In genomic region chr11:77947860-77948259, GRCm38 (mm10) we compare ENCODE assay signal across 13 mouse cellular contexts. TPM values are rescaled to one million over a fixed set of nuclear protein-coding genes. Genes with fewer than 3 reads are reported as not detected.
DNase-seq lines count a peak whose midpoint lies in the region; ATAC-seq lines count a peak whose summit lies in the region.
"Had no signal": no experiment of that assay in that cellular context is flagged by ENCODE, and none has a peak within 500 bp of the region (broad histone marks: within the 10 kb centered on the region; RNA-seq: fewer than 3 reads in every experiment).

No protein-coding gene starts in this region.

- DNase-seq in ES-CJ7 (ENCODE audit: low read depth, low spot score) = peak; percentile 98
- DNase-seq in embryonic facial prominence, embryonic 11.5 days (ENCODE audit: low spot score) = peak; percentile 49
- DNase-seq in hindbrain, embryonic 11.5 days (ENCODE audit: low spot score) = peak; percentile 60
- no peak for DNase-seq in adrenal gland, postnatal 10 days
- DNase-seq in layer of hippocampus, postnatal 36 days = no peak
- no peak for DNase-seq in cerebellum, adult 11-12 months
- DNase-seq in left cerebral cortex, adult 8-10 months (ENCODE audit: low spot score in 2 of 2) = no peak
- DNase-seq: lung, adult 2 months; right cerebral cortex, postnatal 4 days had no signal

- no peaks in the 10 kb centered on the region for H3K36me3 ChIP-seq in embryonic facial prominence, embryonic 11.5 days (replicated peaks; ENCODE audit: control insufficient read depth, insufficient read depth, low read depth, low read length)
- no peaks in the 10 kb centered on the region for H3K36me3 ChIP-seq in hindbrain, embryonic 11.5 days (ENCODE audit: control insufficient read depth, insufficient read depth, low read length)
- H3K36me3 ChIP-seq in midbrain, embryonic 13.5 days = no peaks in the 10 kb centered on the region
- H3K36me3 ChIP-seq: heart, embryonic 10.5 days had no signal

- ATAC-seq in embryonic facial prominence, embryonic 11.5 days (replicated peaks; ENCODE audit: insufficient number of reproducible peaks, low FRiP score, low TSS enrichment, low read depth) = peak; percentile 75
- peak; percentile 74 for ATAC-seq in hindbrain, embryonic 11.5 days (ENCODE audit: low FRiP score)
- ATAC-seq in midbrain, embryonic 13.5 days = peak; percentile 79
- ATAC-seq: activated CD4-positive, CD25-positive, alpha-beta regulatory T cell, adult 4 months; intestine, postnatal 0 days had no signal

- 0 out of 2 replicates have a peak overlapping the region, but pooled peaks have one; percentile 9 for H3K9ac ChIP-seq in embryonic facial prominence, embryonic 11.5 days (replicated peaks; ENCODE audit: low read length)
- no peak overlapping the region for H3K9ac ChIP-seq in hindbrain, embryonic 11.5 days (ENCODE audit: low read depth, low read length)
- no peak overlapping the region; the same call in 1 of the 2 replicates for H3K9ac ChIP-seq in midbrain, embryonic 13.5 days (replicated peaks)

- H3K4me2 ChIP-seq in embryonic facial prominence, embryonic 11.5 days (ENCODE audit: low read depth, low read length) = no peak overlapping the region
- H3K4me2 ChIP-seq in hindbrain, embryonic 11.5 days (replicated peaks; ENCODE audit: low read depth, low read length) = 0 out of 2 replicates have a peak overlapping the region, but pooled peaks have one; percentile 13
- peak overlapping the region; percentile 37 for H3K4me2 ChIP-seq in midbrain, embryonic 13.5 days (replicated peaks)

- 4% methylated on average over 9 of the region's 9 CpGs for WGBS in embryonic facial prominence, embryonic 11.5 days
- 4% methylated on average over 9 of the region's 9 CpGs for WGBS in hindbrain, embryonic 11.5 days
- 6% methylated on average over 9 of the region's 9 CpGs for WGBS in midbrain, embryonic 13.5 days

- no peak overlapping the region for H3K4me3 ChIP-seq in embryonic facial prominence, embryonic 11.5 days (ENCODE audit: low read depth, low read length)
- no peak overlapping the region for H3K4me3 ChIP-seq in hindbrain, embryonic 11.5 days (ENCODE audit: low read depth, low read length)
- no peak overlapping the region for H3K4me3 ChIP-seq in midbrain, embryonic 13.5 days (replicated peaks)
- H3K4me3 ChIP-seq: heart, embryonic 10.5 days had no signal

- no peak overlapping the region for H3K27ac ChIP-seq in embryonic facial prominence, embryonic 11.5 days (replicated peaks; ENCODE audit: low read depth, low read length)
- peak overlapping the region; percentile 7; the same call in 1 of the 2 replicates for H3K27ac ChIP-seq in hindbrain, embryonic 11.5 days (ENCODE audit: low read depth, low read length)
- H3K27ac ChIP-seq in midbrain, embryonic 13.5 days = 0 out of 2 replicates have a peak overlapping the region, but pooled peaks have one; percentile 25
- H3K27ac ChIP-seq: heart, embryonic 10.5 days had no signal

- H3K9me3 ChIP-seq in embryonic facial prominence, embryonic 11.5 days (replicated peaks; ENCODE audit: control insufficient read depth, low read length) = no peaks in the 10 kb centered on the region
- no peaks in the 10 kb centered on the region for H3K9me3 ChIP-seq in hindbrain, embryonic 11.5 days (ENCODE audit: control insufficient read depth, low read length)
- no peaks in the 10 kb centered on the region for H3K9me3 ChIP-seq in midbrain, embryonic 13.5 days
- H3K9me3 ChIP-seq: heart, embryonic 10.5 days had no signal

- no peaks in the 10 kb centered on the region for H3K4me1 ChIP-seq in embryonic facial prominence, embryonic 11.5 days (ENCODE audit: control insufficient read depth, insufficient read depth, low read length)
- H3K4me1 ChIP-seq in hindbrain, embryonic 11.5 days (replicated peaks; ENCODE audit: control insufficient read depth, insufficient read depth, low read length) = peaks cover 7% of the 10 kb centered on the region; the same call in 1 of the 2 replicates
- H3K4me1 ChIP-seq in midbrain, embryonic 13.5 days (replicated peaks) = peaks cover 39% of the 10 kb centered on the region

- peaks cover 4% of the 10 kb centered on the region; the same call in 1 of the 2 replicates for H3K27me3 ChIP-seq in embryonic facial prominence, embryonic 11.5 days (ENCODE audit: control insufficient read depth, insufficient read depth, low read length)
- peaks cover 18% of the 10 kb centered on the region for H3K27me3 ChIP-seq in hindbrain, embryonic 11.5 days (ENCODE audit: control insufficient read depth, insufficient read depth, low read length)
- peaks cover 46% of the 10 kb centered on the region for H3K27me3 ChIP-seq in midbrain, embryonic 13.5 days

RNA-seq across cellular contexts. Expression of gene Sez6, which starts 17.3 kb away (rescaled TPM):
- polyA plus RNA-seq in embryonic facial prominence, embryonic 11.5 days (2014; fragmentation: Nextera tagmentation; extraction: Ambion mirVana) = 1.5 and 2.1 TPM in 2 replicates
- 13.3 TPM in 2 replicates for polyA plus RNA-seq in hindbrain, embryonic 11.5 days (2014; fragmentation: Nextera tagmentation; extraction: Ambion mirVana)
- 118 TPM in 2 replicates for polyA plus RNA-seq in midbrain, embryonic 13.5 days (2015; fragmentation: Nextera tagmentation; extraction: Ambion mirVana)
- total RNA-seq in adrenal gland, postnatal 10 days (2021) = 1 to 10 TPM; 2.5 to 3.6 TPM
- total RNA-seq in layer of hippocampus, postnatal 36 days (2021) = 100 to 1,000 TPM; 148 to 153 TPM
- total RNA-seq in left cerebral cortex, adult 8-10 months (2022) = 100 to 1,000 TPM; 184 to 230 (median 207) TPM

RNA-seq across cellular contexts. Expression of gene Phf12, which starts 34.7 kb away (rescaled TPM):
- 14.5 and 16.6 TPM in 2 replicates for polyA plus RNA-seq in embryonic facial prominence, embryonic 11.5 days (2014; fragmentation: Nextera tagmentation; extraction: Ambion mirVana)
- polyA plus RNA-seq in hindbrain, embryonic 11.5 days (2014; fragmentation: Nextera tagmentation; extraction: Ambion mirVana) = 16.9 and 20.2 TPM in 2 replicates
- 22.7 and 22.8 TPM in 2 replicates for polyA plus RNA-seq in midbrain, embryonic 13.5 days (2015; fragmentation: Nextera tagmentation; extraction: Ambion mirVana)
- 10 to 100 TPM; 42.9 to 55.3 TPM for total RNA-seq in adrenal gland, postnatal 10 days (2021)
- 10 to 100 TPM; 48.3 to 51.2 TPM for total RNA-seq in layer of hippocampus, postnatal 36 days (2021)
- total RNA-seq in left cerebral cortex, adult 8-10 months (2022) = 10 to 100 TPM; 51.9 to 59.2 (median 56.2) TPM

RNA-seq across cellular contexts. Expression of gene Pipox, which starts 54.0 kb away (rescaled TPM):
- polyA plus RNA-seq in embryonic facial prominence, embryonic 11.5 days (2014; fragmentation: Nextera tagmentation; extraction: Ambion mirVana) = 2.7 and 3.0 TPM in 2 replicates
- 7.6 and 8.6 TPM in 2 replicates for polyA plus RNA-seq in hindbrain, embryonic 11.5 days (2014; fragmentation: Nextera tagmentation; extraction: Ambion mirVana)
- 8.6 and 11.0 TPM in 2 replicates for polyA plus RNA-seq in midbrain, embryonic 13.5 days (2015; fragmentation: Nextera tagmentation; extraction: Ambion mirVana)
- total RNA-seq in adrenal gland, postnatal 10 days (2021) = 10 to 100 TPM; 14.0 to 25.8 TPM
- total RNA-seq in layer of hippocampus, postnatal 36 days (2021) = 1 to 10 TPM; 1.3 to 1.7 TPM
- 1 to 10 TPM; 2.8 to 4.9 (median 2.9) TPM for total RNA-seq in left cerebral cortex, adult 8-10 months (2022)

Comparison
In these comparisons a context has a peak if more than half of its experiments do, and no peak if none do; other contexts are left out.
1. DNase-seq: peak in ES-CJ7 (single experiment), embryonic facial prominence, embryonic 11.5 days (single experiment) and hindbrain, embryonic 11.5 days (single experiment); none in adrenal gland, postnatal 10 days (single experiment), layer of hippocampus, postnatal 36 days (0 of 2), cerebellum, adult 11-12 months (single experiment) and left cerebral cortex, adult 8-10 months (0 of 2).
2. RNA of gene Sez6, which starts 17.3 kb away (total RNA-seq): 184 to 230 TPM in left cerebral cortex, adult 8-10 months and 148 to 153 TPM in layer of hippocampus, postnatal 36 days; 2.5 to 3.6 TPM in adrenal gland, postnatal 10 days; every median in the first group is over 10 times any median in the second.
3. Peak in every context shown above with its lines, with median percentiles within 50 percentile points of each other: ATAC-seq.